Comparison of ENCODE assay signal across 8 mouse cellular contexts in the genomic region with DNA sequence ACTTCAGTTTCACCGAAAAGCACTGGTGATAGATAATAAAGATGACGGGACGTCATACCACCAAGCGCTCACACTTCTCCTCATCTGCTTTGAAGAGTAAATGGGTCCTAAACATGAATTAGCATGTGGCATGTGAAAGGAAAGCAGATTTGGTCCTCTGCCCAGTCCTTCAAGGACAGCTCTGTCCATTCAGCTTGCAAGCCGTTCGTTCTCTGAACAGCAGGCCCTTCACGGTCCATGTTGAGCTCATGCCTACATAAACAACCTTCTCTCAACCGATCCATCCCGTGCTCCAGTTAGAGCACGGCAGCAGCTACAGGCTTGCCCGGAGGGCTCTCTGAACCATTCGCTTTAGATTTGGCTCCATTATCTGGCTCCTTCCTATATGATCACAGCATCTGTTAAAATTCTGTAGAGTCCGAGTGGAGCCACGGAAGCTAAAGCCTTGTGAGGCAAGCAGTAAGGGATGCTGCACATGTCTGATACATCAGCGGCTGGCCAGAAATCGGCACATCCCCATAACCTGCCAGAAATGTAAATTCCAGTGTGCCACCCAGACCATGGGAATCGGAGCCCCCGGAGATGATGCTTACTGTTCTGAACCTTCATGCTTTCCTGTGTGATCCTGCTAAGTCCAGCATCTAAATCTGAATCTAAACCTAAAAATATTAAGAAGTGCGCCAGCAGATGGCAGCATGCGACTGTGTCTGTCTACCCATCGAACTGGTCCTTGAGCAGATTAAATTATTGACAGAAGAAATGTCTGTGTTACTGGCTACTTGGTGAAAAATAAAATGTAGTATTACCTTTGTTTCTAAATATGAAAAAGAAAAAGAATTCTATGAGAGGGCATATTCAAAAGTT.
DNase-seq lines count a peak whose midpoint lies in the region; ATAC-seq and TF ChIP-seq lines count a peak whose summit lies in the region.

No protein-coding gene starts in this region.

- peak overlapping the region; percentile 48 for H3K4me2 ChIP-seq in lung, embryonic 16.5 days (ENCODE audit: low read depth, low read length)

- H3K79me2 ChIP-seq in C2C12 (ENCODE audit: control insufficient read depth, insufficient read depth) (no peaks in the 10 kb centered on the region), MEL (ENCODE audit: control insufficient read depth, insufficient read depth, low read length, poor library complexity) (no peaks in the 10 kb centered on the region)

- TF ChIP-seq EP300 in MEL (IDR thresholded peaks at IDR 0.05; ENCODE audit: low read depth in 1 of 2, low read length in 2 of 2) = no peak

- no peaks in the 10 kb centered on the region for H3K36me3 ChIP-seq in C2C12 (ENCODE audit: control insufficient read depth, insufficient read depth)
- H3K36me3 ChIP-seq in MEL (ENCODE audit: control insufficient read depth in 1 of 2, insufficient read depth in 2 of 2, low read length in 2 of 2) = no peaks in the 10 kb centered on the region
- no peaks in the 10 kb centered on the region for H3K36me3 ChIP-seq in lung, embryonic 16.5 days (ENCODE audit: control insufficient read depth, insufficient read depth, low read length)

- no peak for TF ChIP-seq POLR2A in MEL (IDR thresholded peaks at IDR 0.05; ENCODE audit: control insufficient read depth in 1 of 2, insufficient read depth in 1 of 2, low read depth in 1 of 2, low read length in 2 of 2, poor library complexity in 1 of 2)

- WGBS in lung, embryonic 16.5 days = 37% methylated on average over 21 of the region's 21 CpGs

- no peak overlapping the region for H3K9ac ChIP-seq in MEL (ENCODE audit: control insufficient read depth, low read depth, low read length, poor library complexity, severe bottlenecking)
- H3K9ac ChIP-seq in lung, embryonic 16.5 days (ENCODE audit: low read length) = 0 out of 2 replicates have a peak overlapping the region, but pooled peaks have one; percentile 30

- H3ac ChIP-seq in C2C12 (ENCODE audit: control insufficient read depth, insufficient read length, low read depth) = no peak overlapping the region

- no peak overlapping the region for H3K4me3 ChIP-seq in C2C12 (ENCODE audit: insufficient read depth, poor library complexity, severe bottlenecking)
- no peak overlapping the region for H3K4me3 ChIP-seq in MEL (ENCODE audit: control insufficient read depth in 1 of 2, insufficient read depth in 1 of 2, low read depth in 2 of 2, low read length in 2 of 2)
- peak overlapping the region; percentile 22 for H3K4me3 ChIP-seq in lung, embryonic 16.5 days (ENCODE audit: low read length)

- DNase-seq in MEL (ENCODE audit: low read depth, low spot score) = peak; percentile 67
- peak; percentile 52 for DNase-seq in cerebellum, adult 9-10 months
- peak; percentile 26 to 69 for DNase-seq in frontal cortex, postnatal 14 days (ENCODE audit: low spot score in 2 of 2)
- peak; percentile 43 to 84 for DNase-seq in kidney, postnatal 36 days
- peak; percentile 91 to 92 for DNase-seq in right cerebral cortex, adult 2 months (ENCODE audit: low spot score in 2 of 2)
- no peak for DNase-seq in spleen, postnatal 14 days (ENCODE audit: low spot score in 2 of 2)

- peak; percentile 89 for TF ChIP-seq RAD21 in MEL (IDR thresholded peaks at IDR 0.05; ENCODE audit: low read depth, low read length)

- H3K79me3 ChIP-seq in C2C12 (ENCODE audit: low read depth) = no peaks in the 10 kb centered on the region

- H3K9me3 ChIP-seq in MEL (replicated peaks; ENCODE audit: insufficient read depth, low read length) = no peaks in the 10 kb centered on the region
- no peaks in the 10 kb centered on the region for H3K9me3 ChIP-seq in lung, embryonic 16.5 days (ENCODE audit: control insufficient read depth, low read length)

- H3K27me3 ChIP-seq in C2C12 (ENCODE audit: control insufficient read depth, insufficient read depth, insufficient read length) (no peaks in the 10 kb centered on the region), MEL (ENCODE audit: control insufficient read depth in 1 of 2, insufficient read depth in 2 of 2, low read length in 2 of 2) (no peaks in the 10 kb centered on the region; a peak in 1 of 4 replicates)
- no peaks in the 10 kb centered on the region for H3K27me3 ChIP-seq in lung, embryonic 16.5 days (ENCODE audit: control insufficient read depth, insufficient read depth, low read depth, low read length)

- no peaks in the 10 kb centered on the region; a peak in 1 of 4 replicates for H3K4me1 ChIP-seq in MEL (ENCODE audit: control insufficient read depth in 1 of 2, insufficient read depth in 2 of 2, low read length in 2 of 2)
- peaks cover 6% of the 10 kb centered on the region for H3K4me1 ChIP-seq in lung, embryonic 16.5 days (replicated peaks; ENCODE audit: control insufficient read depth, insufficient read depth, low read length)

- peak; percentile 55 for ATAC-seq in lung, embryonic 16.5 days (ENCODE audit: low read depth)

- TF ChIP-seq CTCF in C2C12 (IDR thresholded peaks at IDR 0.05; ENCODE audit: control insufficient read depth, insufficient read depth, insufficient read length) (peak; percentile 13), MEL (IDR thresholded peaks at IDR 0.05 in 2 of 3, conservative IDR thresholded peaks at IDR 0.05 in 1 of 3; ENCODE audit: control insufficient read depth in 1 of 3, insufficient read depth in 1 of 3, low read depth in 2 of 3, low read length in 3 of 3, poor library complexity in 1 of 3, severe bottlenecking in 1 of 3) (peak; percentile 30 to 82 (median 69); a peak in 5 of 6 replicates)

- H3K27ac ChIP-seq in MEL (ENCODE audit: control insufficient read depth, low read depth, low read length) = no peak overlapping the region
- 0 out of 2 replicates have a peak overlapping the region, but pooled peaks have one; percentile 36 for H3K27ac ChIP-seq in lung, embryonic 16.5 days (ENCODE audit: low read length)

TF ChIP-seq in C2C12, 6 proteins besides CTCF, POLR2A, EP300 and RAD21:
- TF ChIP-seq FOSL1 (IDR thresholded peaks at IDR 0.05; ENCODE audit: insufficient read depth, low read length, poor library complexity, severe bottlenecking) (no peak), CEBPB (IDR thresholded peaks at IDR 0.05; ENCODE audit: low read depth) (no peak), MAX (IDR thresholded peaks at IDR 0.05) (no peak), MYOG (IDR thresholded peaks at IDR 0.05; ENCODE audit: control insufficient read depth, extremely low read depth, insufficient read length) (no peak), MYOD1 (IDR thresholded peaks at IDR 0.05; ENCODE audit: control insufficient read depth, insufficient read length, low read depth) (no peak)
TF ChIP-seq in C2C12: peak in this region for 0.

TF ChIP-seq in MEL, 35 proteins besides CTCF, POLR2A, EP300 and RAD21:
- TF ChIP-seq GABPA (IDR thresholded peaks at IDR 0.05; ENCODE audit: low read depth, low read length) = no peak
- TF ChIP-seq ZC3H11A (IDR thresholded peaks at IDR 0.05; ENCODE audit: low read depth, low read length) = peak; percentile 80
- TF ChIP-seq CHD2 (IDR thresholded peaks at IDR 0.05; ENCODE audit: low read length) = no peak
- no peak for TF ChIP-seq RCOR1 (IDR thresholded peaks at IDR 0.05; ENCODE audit: low read depth, low read length)
- TF ChIP-seq CHD1 (IDR thresholded peaks at IDR 0.05; ENCODE audit: low read depth, low read length) = no peak
- TF ChIP-seq TAL1 (IDR thresholded peaks at IDR 0.05; ENCODE audit: low read length) = no peak
- peak; percentile 90 for TF ChIP-seq SMC3 (IDR thresholded peaks at IDR 0.05; ENCODE audit: low read depth, low read length)

Comparison
In these comparisons a context has a peak if more than half of its experiments do, and no peak if none do; other contexts are left out.
1. DNase-seq: peak in MEL (single experiment), cerebellum, adult 9-10 months (single experiment), frontal cortex, postnatal 14 days (2 of 2), kidney, postnatal 36 days (2 of 2) and right cerebral cortex, adult 2 months (2 of 2); none in spleen, postnatal 14 days (0 of 2).